In genomic region chr13:56014006-56014405, GRCm38 (mm10) we compare ENCODE assay signal across 23 mouse cellular contexts.
DNase-seq lines count a peak whose midpoint lies in the region; ATAC-seq and TF ChIP-seq lines count a peak whose summit lies in the region.
"Had no signal": no experiment of that assay in that cellular context is flagged by ENCODE, and none has a peak within 500 bp of the region (broad histone marks: within the 10 kb centered on the region; RNA-seq: fewer than 3 reads in every experiment).

No protein-coding gene starts in this region.

- H3K36me3 ChIP-seq in hindbrain, embryonic 11.5 days (ENCODE audit: control insufficient read depth, insufficient read depth, low read length), result no peaks in the 10 kb centered on the region
- H3K36me3 ChIP-seq: embryonic facial prominence, embryonic 15.5 days; forebrain, embryonic 10.5 days; G1E; heart, embryonic 13.5 days; hindbrain, embryonic 12.5 days had no signal

- H3K27me3 ChIP-seq in hindbrain, embryonic 11.5 days (ENCODE audit: control insufficient read depth, insufficient read depth, low read length), result no peaks in the 10 kb centered on the region
- H3K27me3 ChIP-seq: embryonic facial prominence, embryonic 15.5 days; heart, embryonic 13.5 days had no signal

- DNase-seq in cerebellum, adult 11 months, result no peak
- DNase-seq in left cerebral cortex, adult 18-20 months (ENCODE audit: low spot score in 2 of 2), result no peak
- DNase-seq in hindbrain, embryonic 11.5 days (ENCODE audit: low spot score), result no peak
- DNase-seq: adrenal gland, postnatal 10 days; B cell, adult 2 months; cerebellum, adult 2 months; cerebellum, postnatal 10 days; embryo, embryonic 11 days; gastrocnemius, adult 2 months; gastrocnemius, postnatal 25 days; heart, postnatal 36 days had no signal

- H3K27ac ChIP-seq in bone marrow, adult 2 months (ENCODE audit: control insufficient read depth, insufficient read depth, low read depth, low read length, poor library complexity), result peak overlapping the region; percentile 37; the same call in 1 of the 2 replicates
- H3K27ac ChIP-seq in hindbrain, embryonic 11.5 days (ENCODE audit: low read depth, low read length), result no peak overlapping the region
- H3K27ac ChIP-seq: embryonic facial prominence, embryonic 15.5 days; forebrain, embryonic 10.5 days; gastrocnemius, adult 2 months; heart, embryonic 13.5 days; hindbrain, embryonic 12.5 days had no signal

- no peak for TF ChIP-seq POLR2A in bone marrow, adult 2 months (IDR thresholded peaks at IDR 0.05; ENCODE audit: borderline replicate concordance, control insufficient read depth, low read depth, low read length)

- no peak overlapping the region for H3K9ac ChIP-seq in hindbrain, embryonic 11.5 days (ENCODE audit: low read depth, low read length)
- H3K9ac ChIP-seq: embryonic facial prominence, embryonic 15.5 days; heart, embryonic 13.5 days; hindbrain, embryonic 12.5 days had no signal

- no peak overlapping the region for H3K4me2 ChIP-seq in hindbrain, embryonic 11.5 days (replicated peaks; ENCODE audit: low read depth, low read length)
- H3K4me2 ChIP-seq: embryonic facial prominence, embryonic 15.5 days; heart, embryonic 13.5 days; hindbrain, embryonic 12.5 days had no signal

- TF ChIP-seq CTCF in bone marrow, adult 2 months (IDR thresholded peaks at IDR 0.05; ENCODE audit: control insufficient read depth, insufficient read depth, low read length), result no peak

- H3K4me1 ChIP-seq in bone marrow, adult 2 months (ENCODE audit: control insufficient read depth, insufficient read depth, low read length), result no peaks in the 10 kb centered on the region
- H3K4me1 ChIP-seq in hindbrain, embryonic 11.5 days (replicated peaks; ENCODE audit: control insufficient read depth, insufficient read depth, low read length), result no peaks in the 10 kb centered on the region
- H3K4me1 ChIP-seq: embryonic facial prominence, embryonic 15.5 days had no signal

- no peaks in the 10 kb centered on the region for H3K9me3 ChIP-seq in hindbrain, embryonic 11.5 days (ENCODE audit: control insufficient read depth, low read length)
- H3K9me3 ChIP-seq: embryonic facial prominence, embryonic 15.5 days; forebrain, embryonic 10.5 days; G1E; heart, embryonic 13.5 days; hindbrain, embryonic 12.5 days had no signal

- ATAC-seq in granulocyte monocyte progenitor cell, adult 5-6 weeks (replicated peaks; ENCODE audit: poor library complexity, severe bottlenecking), result peak; percentile 56
- peak; percentile 84 for ATAC-seq in monocyte, adult 5-6 weeks (replicated peaks; ENCODE audit: insufficient number of reproducible peaks, low FRiP score, low TSS enrichment, poor library complexity, severe bottlenecking)
- ATAC-seq in hindbrain, embryonic 11.5 days (ENCODE audit: low FRiP score), result no peak
- ATAC-seq: CD4-positive, CD25-positive, alpha-beta regulatory T cell, adult 4 months; forebrain, embryonic 14.5 days; hindbrain, embryonic 16.5 days had no signal

- H3K4me3 ChIP-seq in bone marrow, adult 2 months (replicated peaks; ENCODE audit: control insufficient read depth, low read depth, low read length), result no peak overlapping the region
- H3K4me3 ChIP-seq in hindbrain, embryonic 11.5 days (ENCODE audit: low read depth, low read length), result no peak overlapping the region
- H3K4me3 ChIP-seq: embryonic facial prominence, embryonic 15.5 days; erythroblast, embryonic 14.5 days; forebrain, embryonic 10.5 days; gastrocnemius, adult 2 months; heart, embryonic 13.5 days; hindbrain, embryonic 12.5 days had no signal
